Mouse (Mus musculus) frontal cortex, postnatal 36 days (tissue): Measurements from ENCODE around the gene Tnfrsf22.
"Not testable (repeated sequence)": the region's sequence is repeated elsewhere in the genome, so short reads cannot be mapped to it uniquely, and the experiment has no call there.

ENCODE experiments used
- DNase-seq, 2 experiments: peaks; one replicate each; pipeline ENCODE4 v3.0.0; 2022; ENCODE audit warnings: low spot score in 2 of 2

The Tnfrsf22 gene

DNA sequence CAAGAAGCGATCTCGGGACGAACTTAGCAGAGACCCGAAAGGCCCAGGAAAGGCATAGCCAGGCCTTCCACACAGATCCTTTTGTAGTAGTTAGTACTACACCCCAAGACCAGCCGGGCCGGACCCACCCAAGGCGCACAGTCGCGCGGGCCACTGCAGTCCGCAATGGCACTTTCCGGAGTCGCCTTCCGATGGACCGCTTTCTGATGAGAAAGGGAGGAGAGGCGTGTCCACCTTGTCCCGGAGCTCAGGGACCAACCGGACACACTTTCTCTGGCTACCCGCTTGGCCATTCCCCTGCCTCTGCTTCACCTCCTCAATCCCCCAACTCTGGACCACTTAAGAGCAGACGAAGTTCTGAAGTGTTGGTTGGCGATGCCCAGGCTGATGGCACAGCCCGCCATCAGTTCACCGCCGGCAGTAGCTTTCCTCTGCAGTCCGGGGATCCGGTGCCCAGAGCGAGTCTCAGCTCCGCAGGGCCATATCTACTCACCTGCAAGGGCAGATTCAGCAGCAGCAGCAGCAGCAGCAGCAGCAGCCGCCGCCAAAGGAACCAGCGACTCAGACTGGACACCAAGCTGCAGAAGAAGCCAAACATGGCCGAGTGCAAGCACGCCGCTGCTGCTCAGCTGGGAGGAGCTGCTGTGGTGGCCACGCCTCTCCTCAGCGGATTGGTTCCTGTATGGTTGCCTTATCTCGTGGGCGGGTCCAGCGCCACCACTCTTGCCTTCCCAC, at the start of gene Tnfrsf22:
Gene Tnfrsf22, minus strand, starts transcription at position 628 of the 735 bp plus-strand sequence.
- peak; percentile 62 to 74 for DNase-seq

- DNase-seq: no peak
Observed at GRCm38 (mm10) chr7:143696140-143696539, 46.7 kb upstream of the Tnfrsf22 start.

GRCm38 (mm10) chr7:143694550-143694949, 45.1 kb upstream of the Tnfrsf22 start:
- DNase-seq: no peak

DNA sequence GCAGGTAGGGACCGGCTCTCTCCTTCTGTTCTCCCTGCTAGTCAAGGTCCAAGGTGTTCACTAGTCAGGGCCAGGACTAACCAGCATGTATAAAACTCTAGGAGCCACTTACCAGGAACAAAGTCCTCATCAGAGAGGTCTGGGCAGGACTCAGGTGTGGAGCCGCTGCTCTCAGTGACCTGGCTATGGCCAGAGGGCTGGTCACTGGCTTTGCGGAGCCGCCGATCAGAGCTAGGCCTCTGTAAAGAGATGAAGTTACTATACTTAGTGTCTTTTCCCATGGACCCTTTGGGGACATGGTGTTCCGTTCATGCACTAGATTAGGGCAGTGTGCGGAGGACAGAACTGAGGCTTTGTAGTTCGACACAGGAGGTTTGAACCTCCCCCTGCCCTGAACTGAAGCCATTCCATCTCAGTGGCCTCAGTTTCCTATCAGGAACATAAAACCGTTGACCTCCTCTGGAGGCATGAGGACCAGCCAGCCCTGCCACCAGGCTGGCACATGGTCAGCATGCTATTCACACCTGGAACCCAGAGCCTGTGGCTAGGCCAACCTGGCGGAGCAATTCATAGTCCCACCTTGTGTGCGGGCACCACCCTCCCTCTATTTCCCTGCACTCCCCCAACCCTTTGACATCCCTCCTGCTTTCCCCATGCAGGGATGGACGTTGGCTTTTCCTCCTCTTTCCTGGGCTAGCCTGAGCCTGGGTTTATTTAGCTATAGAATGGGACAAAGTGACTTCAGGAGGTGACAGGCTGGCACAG, 43.5 kb upstream of the Tnfrsf22 start:
- no peak for DNase-seq

DNA sequence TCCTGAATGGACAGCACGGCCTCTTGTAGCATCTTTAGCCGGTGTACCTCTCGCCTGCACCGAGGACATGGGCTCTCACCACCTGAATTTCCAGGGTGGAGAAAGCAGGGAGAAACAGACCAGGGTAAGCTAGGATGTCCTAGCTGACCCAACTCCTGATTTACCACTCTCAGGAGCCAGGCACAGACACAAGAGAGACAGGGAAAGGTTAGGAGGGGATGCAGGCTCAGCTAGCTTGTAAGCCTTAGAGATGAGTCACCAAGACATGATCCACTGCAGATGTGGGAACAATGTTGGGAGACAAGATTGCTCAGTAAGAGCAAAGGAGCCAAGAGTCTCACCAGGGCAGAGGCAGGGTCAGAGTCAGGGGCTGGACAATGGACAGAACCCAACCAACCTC, 42.4 kb upstream of the Tnfrsf22 start:
- DNase-seq: no peak

DNA sequence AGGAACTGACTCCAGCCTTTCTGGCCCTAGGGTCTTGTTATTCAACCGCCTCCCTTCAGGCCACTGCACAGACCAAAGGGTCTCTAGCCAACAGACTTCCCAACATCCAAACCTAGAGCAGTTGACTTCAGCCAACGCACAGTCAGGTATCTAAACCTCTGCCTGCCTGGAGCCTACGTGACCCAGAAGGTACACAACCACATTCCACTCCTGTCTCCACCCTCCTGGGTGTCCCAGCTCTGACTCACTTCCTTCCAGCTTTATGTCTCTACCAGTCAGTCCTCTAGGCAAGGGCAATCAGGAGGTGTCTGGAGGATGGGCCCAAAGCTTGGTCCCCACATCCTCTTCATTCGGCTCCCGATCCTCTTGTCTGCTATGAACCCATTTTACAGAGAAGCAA, 41.7 kb upstream of the Tnfrsf22 start:
- DNase-seq: no peak

GRCm38 (mm10) chr7:143689946-143690345, 40.5 kb upstream of the Tnfrsf22 start:
- DNase-seq: no peak

GRCm38 (mm10) chr7:143689481-143689880, 40.0 kb upstream of the Tnfrsf22 start:
- DNase-seq: no peak

DNA sequence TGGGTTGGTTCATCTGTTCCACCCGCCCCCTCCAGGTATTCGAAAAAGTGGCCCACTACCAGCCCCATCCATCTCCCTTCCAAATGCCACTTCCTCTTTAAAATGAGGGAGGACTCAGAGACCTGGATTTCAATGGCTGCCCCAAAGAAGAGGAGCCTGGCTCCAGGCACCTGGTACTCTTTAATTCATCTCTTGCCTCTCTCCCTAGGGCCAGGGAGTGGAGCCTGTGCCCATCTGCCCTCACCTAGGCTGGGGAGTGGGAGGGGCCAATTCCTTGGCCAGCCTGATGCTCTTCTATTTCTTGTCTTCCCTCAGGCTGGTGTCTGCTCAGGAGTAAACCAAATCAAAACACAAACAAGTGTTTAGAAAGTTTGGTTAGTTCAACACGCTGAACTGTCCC, 37.2 kb upstream of the Tnfrsf22 start:
- not testable (repeated sequence) for DNase-seq

DNA sequence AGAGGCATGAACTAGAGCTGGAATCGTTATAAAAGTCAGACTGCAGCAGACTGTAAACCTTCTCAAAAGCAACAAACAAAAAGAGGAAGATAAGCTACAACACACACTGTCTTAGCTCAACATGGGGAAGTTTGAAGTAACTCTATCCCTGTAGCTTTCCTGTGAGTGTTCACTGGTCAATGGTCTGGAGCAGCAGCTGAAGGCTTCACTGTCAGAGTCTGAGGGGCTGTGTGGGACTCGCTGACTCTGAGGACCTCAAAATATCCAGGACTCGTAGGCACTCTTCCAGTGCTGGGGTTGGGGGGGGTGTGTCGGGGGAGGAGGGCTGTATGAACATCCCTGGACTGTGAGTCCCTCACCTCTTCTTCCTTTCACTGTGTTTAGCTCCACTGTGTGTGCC, 36.7 kb upstream of the Tnfrsf22 start:
- not testable (repeated sequence) for DNase-seq

DNA sequence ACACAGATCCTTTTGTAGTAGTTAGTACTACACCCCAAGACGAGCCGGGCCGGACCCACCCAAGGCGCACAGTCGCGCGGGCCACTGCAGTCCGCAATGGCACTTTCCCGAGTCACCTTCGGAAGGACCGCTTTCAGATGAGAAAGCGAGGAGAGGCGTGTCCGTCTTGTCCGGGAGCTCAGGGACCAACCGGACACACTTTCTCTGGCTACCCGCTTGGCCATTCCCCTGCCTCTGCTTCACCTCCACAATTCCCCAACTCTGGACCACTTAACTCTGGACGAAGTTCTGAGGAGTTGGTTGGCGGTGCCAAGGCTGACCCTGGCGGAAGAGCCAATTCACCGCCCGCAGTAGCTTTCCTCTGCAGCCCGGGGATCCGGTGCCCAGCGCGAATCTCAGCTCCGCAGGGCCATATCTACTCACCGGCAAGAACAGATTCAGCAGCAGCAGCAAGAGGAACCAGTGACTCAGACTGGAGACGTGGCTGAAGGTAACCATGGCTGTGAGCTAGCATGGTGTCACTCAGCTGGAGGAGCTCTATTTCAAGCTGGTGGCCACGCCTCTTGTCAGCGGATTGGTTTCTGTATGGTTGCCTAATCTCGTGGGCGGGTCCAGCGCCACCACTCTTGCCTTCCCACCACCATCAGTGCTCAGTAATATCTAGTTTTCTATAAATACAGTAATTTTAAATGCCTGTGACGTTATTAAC, 36.1 kb upstream of the Tnfrsf22 start, which contains the start of gene Tnfrsf23:
Gene Tnfrsf23, minus strand, starts transcription at position 514 of the 709 bp plus-strand sequence.
- DNase-seq: peak; percentile 70 to 77

- DNase-seq: not testable (repeated sequence)
Observed at GRCm38 (mm10) chr7:143684569-143684968, 35.1 kb upstream of the Tnfrsf22 start.

- DNase-seq: no peak
Observed at GRCm38 (mm10) chr7:143681566-143681965, 32.1 kb upstream of the Tnfrsf22 start.

- not testable (repeated sequence) for DNase-seq
Observed at GRCm38 (mm10) chr7:143680836-143681235, 31.4 kb upstream of the Tnfrsf22 start.

DNA sequence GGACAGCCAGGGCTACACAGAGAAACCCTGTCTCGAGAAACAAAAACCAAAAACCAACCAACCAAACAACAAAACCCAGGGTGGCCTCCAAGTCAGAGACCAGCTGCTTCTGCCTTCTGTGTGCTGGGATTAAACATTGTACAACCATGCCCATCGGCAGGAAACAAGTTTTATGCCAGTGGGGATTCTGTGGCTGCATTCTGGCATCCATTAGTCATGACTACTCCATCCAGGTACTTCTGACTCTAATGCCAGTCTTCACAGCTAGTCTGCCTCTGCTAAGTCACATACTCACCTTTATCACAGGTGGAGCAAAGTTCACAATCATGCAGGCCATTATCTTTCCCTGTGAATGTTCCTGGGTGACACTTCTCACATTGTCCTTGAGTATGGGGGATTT, 30.2 kb upstream of the Tnfrsf22 start:
- not testable (repeated sequence) for DNase-seq

- no peak for DNase-seq
Observed at GRCm38 (mm10) chr7:143666427-143667311, 17.2 kb upstream of the Tnfrsf22 start.

- DNase-seq: no peak
Observed at GRCm38 (mm10) chr7:143663470-143663869, 14.0 kb upstream of the Tnfrsf22 start.

- DNase-seq: no peak
Observed at GRCm38 (mm10) chr7:143660797-143661196, 11.3 kb upstream of the Tnfrsf22 start.

DNA sequence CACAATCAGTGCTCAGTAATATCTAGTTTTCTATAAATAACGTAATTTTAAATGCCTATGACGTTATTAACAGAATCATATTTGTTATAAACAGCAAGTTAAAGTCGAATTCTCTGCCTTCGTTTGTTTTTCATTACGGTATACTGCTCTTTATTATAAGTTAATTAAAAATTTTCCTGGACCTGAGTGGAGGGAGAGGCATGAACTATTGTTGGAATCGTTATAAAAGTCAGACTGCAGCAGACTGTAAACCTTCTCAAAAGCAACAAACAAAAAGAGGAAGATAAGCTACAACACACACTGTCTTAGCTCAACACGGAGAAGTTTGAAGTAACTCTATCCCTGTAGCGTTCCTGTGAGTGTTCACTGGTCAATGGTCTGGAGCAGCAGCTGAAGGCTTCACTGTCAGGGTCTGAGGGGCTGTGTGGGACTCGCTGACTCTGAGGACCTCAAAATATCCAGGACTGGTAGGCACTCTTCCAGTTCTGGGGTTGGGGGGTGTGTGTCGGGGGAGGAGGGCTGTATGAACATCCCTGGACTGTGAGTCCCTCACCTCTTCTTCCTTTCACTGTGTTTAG, 397 bp upstream of the Tnfrsf22 start:
- DNase-seq: not testable (repeated sequence)

- DNase-seq: not testable (repeated sequence)
Observed at GRCm38 (mm10) chr7:143643949-143644348, 5.5 kb downstream of the Tnfrsf22 start.

- DNase-seq: no peak
Observed at GRCm38 (mm10) chr7:143636674-143637073, 12.8 kb downstream of the Tnfrsf22 start.
